Mouse (Mus musculus): ENCODE results near the gene Vipr2.

GRCm38 (mm10) chr12:116061561-116062193 is 15.8 kb upstream of the Vipr2 start:
- TF ChIP-seq CTCF (IDR thresholded peaks at IDR 0.05; ENCODE audit: control insufficient read depth, insufficient read depth, insufficient read length) (no peak), USF1 (IDR thresholded peaks at IDR 0.05; ENCODE audit: low read depth) (no peak)

Measured in C2C12 (cell line).